Mouse (Mus musculus): ENCODE data around the gene Rab6a.

DNA sequence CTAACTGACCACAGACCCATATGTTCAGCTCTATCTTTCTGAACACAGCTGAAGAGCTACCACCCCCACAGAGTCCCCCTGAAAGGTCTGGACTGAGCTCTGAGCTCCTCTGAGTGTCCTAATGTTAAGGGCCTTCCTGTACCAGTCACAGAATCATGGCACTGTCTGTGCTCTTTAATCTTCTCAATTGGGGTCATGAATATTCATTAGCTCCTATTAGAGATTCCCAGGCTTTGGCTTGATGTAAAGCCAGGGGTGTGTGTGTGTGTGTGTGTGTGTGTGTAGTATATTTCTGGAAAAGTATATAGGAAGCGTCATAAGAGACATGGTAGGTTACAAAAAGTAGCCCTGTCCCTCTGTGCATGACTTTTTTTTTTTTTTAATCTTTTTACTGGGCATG is 76.0 kb downstream of the Rab6a start:
- no peak for TF ChIP-seq CTCF (IDR thresholded peaks at IDR 0.05; ENCODE audit: low read depth, low read length)
- TF ChIP-seq POLR2A (IDR thresholded peaks at IDR 0.05; ENCODE audit: extremely low read depth, insufficient read depth, low read length): no peak

Data from liver, adult 2 months (tissue).